Mouse (Mus musculus): ENCODE measurements around the gene Pde2a. TPM values are rescaled to one million over a fixed set of nuclear protein-coding genes. Genes with fewer than 3 reads are reported as not detected.
"Not testable (repeated sequence)": the region's sequence is repeated elsewhere in the genome, so short reads cannot be mapped to it uniquely, and the experiment has no call there.

The Pde2a gene
- polyA plus RNA-seq, 1 experiment from 2014 or later, result 8.9 TPM

- H3K4me3 ChIP-seq (replicated peaks), result no peak overlapping the region
- H3K27me3 ChIP-seq, result 0 out of 2 replicates have a peak, but pooled peaks cover 2% of the 10 kb centered on the region
- H3K4me1 ChIP-seq (replicated peaks), result no peaks in the 10 kb centered on the region
- ATAC-seq (ENCODE audit: insufficient number of reproducible peaks, insufficient read depth, low FRiP score, low TSS enrichment, low read depth), result no peak
- no peaks in the 10 kb centered on the region for H3K36me3 ChIP-seq
- H3K9ac ChIP-seq (replicated peaks), result no peak overlapping the region
- H3K4me2 ChIP-seq, result no peak overlapping the region
- 57% methylated on average over 5 of the region's 5 CpGs for WGBS
- H3K9me3 ChIP-seq, result no peaks in the 10 kb centered on the region
- no peak overlapping the region for H3K27ac ChIP-seq
Measured at GRCm38 (mm10) chr7:101540684-101541083, 119.2 kb downstream of the Pde2a start.

GRCm38 (mm10) chr7:101541132-101541531 is 119.6 kb downstream of the Pde2a start:
- no peak overlapping the region for H3K27ac ChIP-seq
- H3K4me2 ChIP-seq, result peak overlapping the region; percentile 21
- ATAC-seq (ENCODE audit: insufficient number of reproducible peaks, insufficient read depth, low FRiP score, low TSS enrichment, low read depth), result no peak
- 0 out of 2 replicates have a peak, but pooled peaks cover 2% of the 10 kb centered on the region for H3K27me3 ChIP-seq
- no peaks in the 10 kb centered on the region for H3K4me1 ChIP-seq (replicated peaks)
- no peaks in the 10 kb centered on the region for H3K36me3 ChIP-seq
- no peaks in the 10 kb centered on the region for H3K9me3 ChIP-seq
- under 1% methylated on average over 11 of the region's 11 CpGs for WGBS
- H3K9ac ChIP-seq (replicated peaks), result no peak overlapping the region
- H3K4me3 ChIP-seq (replicated peaks), result no peak overlapping the region

GRCm38 (mm10) chr7:101541734-101542133 is 120.2 kb downstream of the Pde2a start:
- no peak overlapping the region for H3K27ac ChIP-seq
- 0 out of 2 replicates have a peak, but pooled peaks cover 2% of the 10 kb centered on the region for H3K27me3 ChIP-seq
- ATAC-seq (ENCODE audit: insufficient number of reproducible peaks, insufficient read depth, low FRiP score, low TSS enrichment, low read depth), result no peak
- 75% methylated on average over 10 of the region's 10 CpGs for WGBS
- H3K36me3 ChIP-seq, result no peaks in the 10 kb centered on the region
- no peaks in the 10 kb centered on the region for H3K9me3 ChIP-seq
- H3K4me2 ChIP-seq, result peak overlapping the region; percentile 21
- H3K9ac ChIP-seq (replicated peaks), result no peak overlapping the region
- H3K4me1 ChIP-seq (replicated peaks), result no peaks in the 10 kb centered on the region
- H3K4me3 ChIP-seq (replicated peaks), result no peak overlapping the region

- no peaks in the 10 kb centered on the region for H3K9me3 ChIP-seq
- no peak overlapping the region for H3K4me3 ChIP-seq (replicated peaks)
- H3K36me3 ChIP-seq, result no peaks in the 10 kb centered on the region
- no peak overlapping the region for H3K27ac ChIP-seq
- no peak for ATAC-seq (ENCODE audit: insufficient number of reproducible peaks, insufficient read depth, low FRiP score, low TSS enrichment, low read depth)
- H3K27me3 ChIP-seq, result no peaks in the 10 kb centered on the region
- no peak overlapping the region for H3K9ac ChIP-seq (replicated peaks)
- 67% methylated on average over 3 of the region's 3 CpGs for WGBS
- no peaks in the 10 kb centered on the region for H3K4me1 ChIP-seq (replicated peaks)
- no peak overlapping the region for H3K4me2 ChIP-seq
Measured at GRCm38 (mm10) chr7:101547651-101548050, 126.2 kb downstream of the Pde2a start.

GRCm38 (mm10) chr7:101549266-101549665 is 127.8 kb downstream of the Pde2a start:
- Histone ChIP-seq H3K4me3 (replicated peaks) (no peak overlapping the region), H3K4me2 (no peak overlapping the region), H3K9me3 (no peaks in the 10 kb centered on the region), H3K4me1 (replicated peaks) (no peaks in the 10 kb centered on the region), H3K36me3 (no peaks in the 10 kb centered on the region), H3K27me3 (no peaks in the 10 kb centered on the region), H3K9ac (replicated peaks) (no peak overlapping the region), H3K27ac (no peak overlapping the region)
- WGBS, result 86% methylated on average over 3 of the region's 3 CpGs
- ATAC-seq (ENCODE audit: insufficient number of reproducible peaks, insufficient read depth, low FRiP score, low TSS enrichment, low read depth), result no peak

- Histone ChIP-seq H3K9ac (replicated peaks) (no peak overlapping the region), H3K36me3 (no peaks in the 10 kb centered on the region), H3K4me1 (replicated peaks) (no peaks in the 10 kb centered on the region), H3K4me3 (replicated peaks) (no peak overlapping the region), H3K9me3 (no peaks in the 10 kb centered on the region), H3K27me3 (no peaks in the 10 kb centered on the region), H3K4me2 (no peak overlapping the region), H3K27ac (no peak overlapping the region)
- 70% methylated on average over 7 of the region's 7 CpGs for WGBS
- no peak for ATAC-seq (ENCODE audit: insufficient number of reproducible peaks, insufficient read depth, low FRiP score, low TSS enrichment, low read depth)
Measured at GRCm38 (mm10) chr7:101550686-101551485, 129.4 kb downstream of the Pde2a start.

- Histone ChIP-seq H3K4me1 (replicated peaks) (no peaks in the 10 kb centered on the region), H3K9ac (replicated peaks) (no peak overlapping the region), H3K27ac (no peak overlapping the region), H3K4me3 (replicated peaks) (no peak overlapping the region), H3K36me3 (no peaks in the 10 kb centered on the region), H3K27me3 (no peaks in the 10 kb centered on the region), H3K4me2 (no peak overlapping the region), H3K9me3 (no peaks in the 10 kb centered on the region)
- no peak for ATAC-seq (ENCODE audit: insufficient number of reproducible peaks, insufficient read depth, low FRiP score, low TSS enrichment, low read depth)
- WGBS, result 89% methylated on average over 1 of the region's 1 CpGs
Measured at GRCm38 (mm10) chr7:101551530-101551929, 130.0 kb downstream of the Pde2a start.

- H3K27me3 ChIP-seq; ATAC-seq (ENCODE audit: insufficient number of reproducible peaks, insufficient read depth, low FRiP score, low TSS enrichment, low read depth); H3K9me3 ChIP-seq; H3K36me3 ChIP-seq; H3K9ac ChIP-seq (replicated peaks); H3K4me3 ChIP-seq (replicated peaks); H3K4me1 ChIP-seq (replicated peaks); H3K4me2 ChIP-seq; H3K27ac ChIP-seq: not testable (repeated sequence)
- WGBS, result 84% methylated on average over 3 of the region's 3 CpGs
Measured at GRCm38 (mm10) chr7:101555473-101555872, 134.0 kb downstream of the Pde2a start.

GRCm38 (mm10) chr7:101557391-101557790 is 135.9 kb downstream of the Pde2a start:
- H3K9ac ChIP-seq (replicated peaks), result no peak overlapping the region

GRCm38 (mm10) chr7:101559393-101559792 is 137.9 kb downstream of the Pde2a start:
- 72% methylated on average over 5 of the region's 5 CpGs for WGBS
- not testable (repeated sequence) for ATAC-seq (ENCODE audit: insufficient number of reproducible peaks, insufficient read depth, low FRiP score, low TSS enrichment, low read depth); H3K9me3 ChIP-seq; H3K4me2 ChIP-seq; H3K4me1 ChIP-seq (replicated peaks); H3K9ac ChIP-seq (replicated peaks); H3K36me3 ChIP-seq; H3K4me3 ChIP-seq (replicated peaks); H3K27ac ChIP-seq; H3K27me3 ChIP-seq

More at GRCm38 (mm10) chr7:101557391-101557790, 135.9 kb downstream of the Pde2a start:
- Histone ChIP-seq H3K4me3 (replicated peaks) (no peak overlapping the region), H3K36me3 (no peaks in the 10 kb centered on the region), H3K4me2 (no peak overlapping the region), H3K27me3 (no peaks in the 10 kb centered on the region), H3K27ac (no peak overlapping the region), H3K9me3 (no peaks in the 10 kb centered on the region), H3K4me1 (replicated peaks) (no peaks in the 10 kb centered on the region)
- 77% methylated on average over 1 of the region's 1 CpGs for WGBS
- ATAC-seq (ENCODE audit: insufficient number of reproducible peaks, insufficient read depth, low FRiP score, low TSS enrichment, low read depth), result no peak
